In genomic region chr19:56255506-56255905, GRCm38 (mm10) we compare ENCODE assay signal across 8 mouse cellular contexts. TPM values are rescaled to one million over a fixed set of nuclear protein-coding genes. Genes with fewer than 3 reads are reported as not detected.
DNase-seq lines count a peak whose midpoint lies in the region; ATAC-seq and TF ChIP-seq lines count a peak whose summit lies in the region.
"Had no signal": no experiment of that assay in that cellular context is flagged by ENCODE, and none has a peak within 500 bp of the region (broad histone marks: within the 10 kb centered on the region; RNA-seq: fewer than 3 reads in every experiment).

No protein-coding gene starts in this region.

- H3K79me2 ChIP-seq in CH12.LX (replicated peaks; ENCODE audit: control insufficient read depth, extremely low read depth, insufficient read depth, poor library complexity, severe bottlenecking), result no peaks in the 10 kb centered on the region

- TF ChIP-seq CTCF in intestine, postnatal 0 days (IDR thresholded peaks at IDR 0.05; ENCODE audit: low read depth), result peak; percentile 89
- peak; percentile 81 to 91 for TF ChIP-seq CTCF in CH12.LX (conservative IDR thresholded peaks at IDR 0.05 in 1 of 2, IDR thresholded peaks at IDR 0.05 in 1 of 2; ENCODE audit: low read depth in 2 of 2, low read length in 2 of 2)

- H3K36me3 ChIP-seq in intestine, postnatal 0 days (ENCODE audit: control insufficient read depth, insufficient read depth), result no peaks in the 10 kb centered on the region
- no peaks in the 10 kb centered on the region for H3K36me3 ChIP-seq in intestine, embryonic 15.5 days
- H3K36me3 ChIP-seq in CH12.LX (replicated peaks in 1 of 2; ENCODE audit: control insufficient read depth in 1 of 2, insufficient read depth in 1 of 2, low read length in 1 of 2), result no peaks in the 10 kb centered on the region
- H3K36me3 ChIP-seq in midbrain, embryonic 14.5 days (ENCODE audit: control insufficient read depth, insufficient read depth, low read length), result no peaks in the 10 kb centered on the region
- H3K36me3 ChIP-seq in forebrain, embryonic 15.5 days, result no peaks in the 10 kb centered on the region
- H3K36me3 ChIP-seq: lung, embryonic 15.5 days had no signal

- TF ChIP-seq POLR2A in CH12.LX (IDR thresholded peaks at IDR 0.05; ENCODE audit: low read depth, low read length), result no peak

- no peak for TF ChIP-seq EP300 in CH12.LX (IDR thresholded peaks at IDR 0.05; ENCODE audit: low read length)

- no peaks in the 10 kb centered on the region for H3K27me3 ChIP-seq in intestine, postnatal 0 days (replicated peaks; ENCODE audit: control insufficient read depth, insufficient read depth, low read length)
- H3K27me3 ChIP-seq in intestine, embryonic 15.5 days (replicated peaks), result no peaks in the 10 kb centered on the region
- H3K27me3 ChIP-seq in CH12.LX (replicated peaks), result peaks cover 25% of the 10 kb centered on the region
- no peaks in the 10 kb centered on the region for H3K27me3 ChIP-seq in midbrain, embryonic 14.5 days (ENCODE audit: control insufficient read depth, insufficient read depth, low read length)
- no peaks in the 10 kb centered on the region for H3K27me3 ChIP-seq in forebrain, embryonic 15.5 days
- H3K27me3 ChIP-seq: lung, embryonic 15.5 days had no signal

- whole genome bisulfite sequencing in intestine, postnatal 0 days, result 20% methylated on average over 3 of the region's 3 CpGs
- WGBS in intestine, embryonic 15.5 days, result 17% methylated on average over 3 of the region's 3 CpGs
- WGBS in midbrain, embryonic 14.5 days, result 24% methylated on average over 3 of the region's 3 CpGs
- WGBS in forebrain, embryonic 15.5 days, result 16% methylated on average over 3 of the region's 3 CpGs

- H3K9ac ChIP-seq in intestine, postnatal 0 days (ENCODE audit: low read depth, low read length), result no peak overlapping the region
- H3K9ac ChIP-seq in intestine, embryonic 15.5 days, result no peak overlapping the region
- no peak overlapping the region for H3K9ac ChIP-seq in CH12.LX (ENCODE audit: insufficient read depth, low read depth)
- no peak overlapping the region for H3K9ac ChIP-seq in midbrain, embryonic 14.5 days (replicated peaks; ENCODE audit: low read length)
- no peak overlapping the region for H3K9ac ChIP-seq in forebrain, embryonic 15.5 days (replicated peaks)
- H3K9ac ChIP-seq: lung, embryonic 15.5 days had no signal

- no peak overlapping the region for H3K4me2 ChIP-seq in intestine, postnatal 0 days (replicated peaks; ENCODE audit: low read depth)
- no peak overlapping the region for H3K4me2 ChIP-seq in intestine, embryonic 15.5 days (replicated peaks)
- H3K4me2 ChIP-seq in CH12.LX (ENCODE audit: insufficient read depth, low read depth, poor library complexity, severe bottlenecking), result no peak overlapping the region
- no peak overlapping the region for H3K4me2 ChIP-seq in midbrain, embryonic 14.5 days (ENCODE audit: low read length)
- no peak overlapping the region for H3K4me2 ChIP-seq in forebrain, embryonic 15.5 days (replicated peaks)
- H3K4me2 ChIP-seq: lung, embryonic 15.5 days had no signal

- dilution Hi-C loops in CH12.LX (cut with MboI; ENCODE audit: extremely low pct_ligation_motif_present, extremely low pct_unique_long_range_greater_than_20kb, low sequenced_read_pairs), result no loop called here

- in situ Hi-C loops in CH12.LX (cut with MboI; ENCODE audit: low pct_ligation_motif_present, low pct_unique_long_range_greater_than_20kb, low sequenced_read_pairs), result loop anchor here (25.0 kb wide), 1 partner anchor 893 kb away; no protein-coding TSS in a partner anchor

- no peak overlapping the region for H3K27ac ChIP-seq in intestine, postnatal 0 days (ENCODE audit: low read depth, low read length)
- H3K27ac ChIP-seq in intestine, embryonic 15.5 days, result no peak overlapping the region
- no peak overlapping the region for H3K27ac ChIP-seq in CH12.LX (ENCODE audit: insufficient read depth, low read depth)
- H3K27ac ChIP-seq in midbrain, embryonic 14.5 days (replicated peaks; ENCODE audit: low read depth, low read length), result no peak overlapping the region
- no peak overlapping the region for H3K27ac ChIP-seq in forebrain, embryonic 15.5 days (replicated peaks)
- H3K27ac ChIP-seq: lung, embryonic 15.5 days had no signal

- H3K4me1 ChIP-seq in intestine, postnatal 0 days (replicated peaks; ENCODE audit: control insufficient read depth, insufficient read depth, low read length), result no peaks in the 10 kb centered on the region
- H3K4me1 ChIP-seq in intestine, embryonic 15.5 days (replicated peaks), result no peaks in the 10 kb centered on the region
- H3K4me1 ChIP-seq in CH12.LX (ENCODE audit: control insufficient read depth in 1 of 2, insufficient read depth in 2 of 2), result peaks cover 2 to 12% of the 10 kb centered on the region in 2 experiments
- no peaks in the 10 kb centered on the region for H3K4me1 ChIP-seq in midbrain, embryonic 14.5 days (ENCODE audit: control insufficient read depth, insufficient read depth, low read length)
- H3K4me1 ChIP-seq in forebrain, embryonic 15.5 days, result no peaks in the 10 kb centered on the region

- DNase-seq in 3T3-L1 (ENCODE audit: low read depth, low spot score), result peak; percentile 78
- DNase-seq in CH12.LX (ENCODE audit: extremely low read depth), result peak; percentile 41
- peak; percentile 80 for DNase-seq in embryo, embryonic 11 days
- peak; percentile 88 for DNase-seq in midbrain, embryonic 14.5 days

- ATAC-seq in intestine, postnatal 0 days, result no peak
- ATAC-seq in intestine, embryonic 15.5 days, result no peak
- no peak for ATAC-seq in midbrain, embryonic 14.5 days (ENCODE audit: low FRiP score, low TSS enrichment)
- ATAC-seq in forebrain, embryonic 15.5 days (replicated peaks), result no peak

- H3K4me3 ChIP-seq in intestine, postnatal 0 days (ENCODE audit: low read depth, low read length), result no peak overlapping the region
- H3K4me3 ChIP-seq in intestine, embryonic 15.5 days (replicated peaks), result no peak overlapping the region
- no peak overlapping the region for H3K4me3 ChIP-seq in CH12.LX (replicated peaks in 1 of 3; ENCODE audit: low read depth in 2 of 3, low read length in 2 of 3, poor library complexity in 1 of 3)
- no peak overlapping the region for H3K4me3 ChIP-seq in midbrain, embryonic 14.5 days (replicated peaks; ENCODE audit: low read depth, low read length)
- H3K4me3 ChIP-seq in forebrain, embryonic 15.5 days, result no peak overlapping the region
- H3K4me3 ChIP-seq: lung, embryonic 15.5 days had no signal

- H3K9me3 ChIP-seq in intestine, postnatal 0 days (ENCODE audit: control insufficient read depth), result no peaks in the 10 kb centered on the region
- no peaks in the 10 kb centered on the region for H3K9me3 ChIP-seq in intestine, embryonic 15.5 days
- H3K9me3 ChIP-seq in CH12.LX (replicated peaks; ENCODE audit: low read length), result no peaks in the 10 kb centered on the region
- no peaks in the 10 kb centered on the region for H3K9me3 ChIP-seq in midbrain, embryonic 14.5 days (ENCODE audit: control insufficient read depth, low read length)
- H3K9me3 ChIP-seq in forebrain, embryonic 15.5 days, result no peaks in the 10 kb centered on the region
- H3K9me3 ChIP-seq: lung, embryonic 15.5 days had no signal

- peak; percentile 80 for TF ChIP-seq RAD21 in CH12.LX (IDR thresholded peaks at IDR 0.05; ENCODE audit: low read depth, low read length)

TF ChIP-seq in CH12.LX, 34 proteins besides CTCF, POLR2A, EP300 and RAD21:
- TF ChIP-seq SMC3 (IDR thresholded peaks at IDR 0.05; ENCODE audit: low read depth, low read length), result peak; percentile 50
- no peak for TF ChIP-seq POLR2AphosphoS2 (IDR thresholded peaks at IDR 0.05; ENCODE audit: low read depth, low read length)
- TF ChIP-seq JUND (conservative IDR thresholded peaks at IDR 0.05; ENCODE audit: low read depth, low read length), result no peak
- TF ChIP-seq ETS1 (conservative IDR thresholded peaks at IDR 0.05; ENCODE audit: low read depth, low read length), result no peak
- no peak for TF ChIP-seq MXI1 (IDR thresholded peaks at IDR 0.05; ENCODE audit: low read depth, low read length)
- TF ChIP-seq E2F4 (IDR thresholded peaks at IDR 0.05; ENCODE audit: insufficient replicate concordance, low read depth, low read length), result no peak

RNA-seq across cellular contexts. Expression of gene Habp2, which starts 31.4 kb away (rescaled TPM):
- polyA plus RNA-seq in intestine, postnatal 0 days (2015; fragmentation: Nextera tagmentation; extraction: Ambion mirVana), result 1.1 and 1.5 TPM in 2 replicates
- polyA plus RNA-seq in intestine, embryonic 15.5 days (2015; fragmentation: Nextera tagmentation; extraction: Ambion mirVana), result 15.2 and 19.6 TPM in 2 replicates
- total RNA-seq in CH12.LX (2012; rRNA removed) (not detected in 2 replicates), CH12.LX (2014; rRNA removed) (not detected in 2 replicates)
- not detected in 2 replicates for polyA plus RNA-seq in CH12.LX (2012; ENCODE audit: insufficient read length, low read depth)
- polyA plus RNA-seq in midbrain, embryonic 14.5 days (2014; fragmentation: Nextera tagmentation; extraction: Ambion mirVana), result not detected in 2 replicates
- 0.06 TPM in 1 of 2 replicates, not detected in the other for polyA plus RNA-seq in forebrain, embryonic 15.5 days (2015; fragmentation: Nextera tagmentation; extraction: Ambion mirVana)
